Mouse (Mus musculus): Measurements from ENCODE around the gene Ap1b1. TPM values are rescaled to one million over a fixed set of nuclear protein-coding genes. Genes with fewer than 3 reads are reported as not detected.

The Ap1b1 gene
- polyA plus RNA-seq, 1 experiment from 2014 or later: 70.3 TPM

DNA sequence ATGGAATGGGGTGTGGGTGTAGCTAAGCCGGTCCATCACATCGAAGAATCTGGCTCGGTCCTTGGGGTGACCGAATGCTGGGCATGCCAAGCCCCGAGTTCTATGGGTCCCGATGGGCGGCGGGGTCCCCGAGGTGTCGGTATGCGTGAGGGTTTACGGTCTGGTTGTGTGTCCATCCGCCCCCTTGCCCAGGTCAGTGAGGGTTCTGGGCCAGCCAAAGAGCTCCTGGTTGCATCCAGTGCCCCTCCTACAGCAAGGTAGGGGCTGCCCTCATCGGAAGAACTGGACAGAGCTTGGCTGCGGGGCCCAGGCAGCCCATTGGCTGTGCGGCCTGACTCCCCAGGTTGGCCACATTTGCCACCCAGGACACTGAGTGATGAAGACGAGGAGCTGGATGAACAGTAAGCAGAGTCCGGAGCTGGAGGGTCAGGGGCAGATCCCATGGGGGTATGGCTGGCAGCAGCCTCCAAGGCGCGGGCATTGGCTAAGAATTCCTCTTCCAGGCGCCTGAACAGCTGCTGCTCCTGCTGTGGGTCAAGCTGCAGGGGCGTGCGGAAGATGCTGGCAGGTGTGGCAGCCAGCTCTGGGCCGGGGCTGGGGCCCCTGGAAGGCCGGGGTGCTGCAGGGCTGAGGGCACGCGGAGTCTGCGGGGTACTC is 74.3 kb downstream of the Ap1b1 start:
- no peaks in the 10 kb centered on the region for H3K36me3 ChIP-seq
- no peaks in the 10 kb centered on the region for H3K9me3 ChIP-seq
- H3K4me3 ChIP-seq: peak overlapping the region; percentile 51
- peaks cover 91% of the 10 kb centered on the region for H3K27me3 ChIP-seq (ENCODE audit: insufficient read depth, poor library complexity, severe bottlenecking)
- H3K4me1 ChIP-seq (replicated peaks): peaks cover 89% of the 10 kb centered on the region
- H3K27ac ChIP-seq: 0 out of 2 replicates have a peak overlapping the region, but pooled peaks have one; percentile 17
- WGBS: 43% methylated on average over 28 of the region's 28 CpGs
- peak; percentile 59 for DNase-seq (ENCODE audit: low spot score)

DNA sequence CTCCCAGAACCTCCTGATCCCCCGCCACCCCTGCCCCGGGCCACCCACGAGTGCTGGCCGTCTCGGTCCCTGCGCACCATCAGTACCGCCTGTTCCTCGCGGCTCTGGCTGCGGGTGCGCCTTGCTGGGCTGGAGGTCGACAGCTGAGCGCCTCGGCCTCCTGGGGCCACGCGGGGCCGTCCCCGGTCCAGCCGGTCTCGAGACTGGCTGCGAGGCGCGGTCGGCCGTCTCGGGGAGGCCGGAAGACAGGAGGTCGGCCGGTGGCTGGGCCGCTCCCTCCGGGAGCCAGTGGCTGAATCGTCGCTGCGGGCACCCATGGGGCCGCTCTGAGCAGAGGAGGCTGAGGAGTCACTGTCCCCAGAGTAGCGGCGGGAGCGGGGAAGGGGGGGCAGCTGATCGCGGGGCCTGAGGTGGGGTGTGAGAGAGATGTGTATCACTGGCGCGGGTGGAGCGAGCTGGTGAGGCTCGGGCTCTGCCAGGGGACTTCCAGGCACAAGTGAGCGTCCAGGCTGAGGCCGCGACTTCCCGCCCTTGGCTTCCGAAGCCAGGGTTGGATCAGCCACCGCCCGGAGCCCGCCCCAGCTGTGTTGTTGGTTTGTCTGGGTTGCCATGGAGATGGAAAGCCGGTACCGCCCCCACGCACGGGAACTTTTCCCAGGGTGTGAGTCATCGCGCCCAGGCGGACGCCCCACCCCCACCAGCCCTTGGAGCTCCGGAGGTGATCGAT is 75.0 kb downstream of the Ap1b1 start:
- Histone ChIP-seq H3K27me3 (ENCODE audit: insufficient read depth, poor library complexity, severe bottlenecking) (peaks cover 84% of the 10 kb centered on the region), H3K9me3 (no peaks in the 10 kb centered on the region), H3K27ac (peak overlapping the region; percentile 76), H3K36me3 (no peaks in the 10 kb centered on the region), H3K4me1 (replicated peaks) (peaks cover 82% of the 10 kb centered on the region), H3K4me3 (peak overlapping the region; percentile 51)
- 1% methylated on average over 62 of the region's 62 CpGs for WGBS
- peak; percentile 87 for DNase-seq (ENCODE audit: low spot score)

DNA sequence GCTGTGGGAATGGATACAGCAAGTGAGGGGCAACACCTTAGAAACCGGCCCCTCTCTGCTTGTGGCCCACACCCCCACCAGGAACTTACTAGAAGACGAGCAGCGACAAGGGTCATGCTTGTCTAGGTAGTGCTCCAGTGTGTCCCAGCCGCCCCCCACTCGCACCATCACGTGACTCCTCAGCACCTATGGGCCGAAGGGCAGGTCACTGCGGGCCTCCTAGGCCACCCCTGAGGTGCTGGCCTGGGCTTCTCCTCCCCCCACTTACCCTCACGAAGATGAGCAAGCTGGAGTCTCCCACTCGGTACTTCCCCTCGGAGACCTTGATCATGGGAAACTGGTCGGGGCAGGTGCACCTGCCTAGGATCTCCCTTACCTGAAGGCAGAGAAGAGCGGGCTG is 75.7 kb downstream of the Ap1b1 start:
- WGBS: 10% methylated on average over 13 of the region's 13 CpGs
- H3K4me1 ChIP-seq (replicated peaks): peaks cover 75% of the 10 kb centered on the region
- peak overlapping the region; percentile 51 for H3K4me3 ChIP-seq
- H3K9me3 ChIP-seq: no peaks in the 10 kb centered on the region
- H3K36me3 ChIP-seq: peaks cover under 1% of the 10 kb centered on the region; the same call in 1 of the 2 replicates
- peak; percentile 20 for DNase-seq (ENCODE audit: low spot score)
- H3K27ac ChIP-seq: peak overlapping the region; percentile 76; the same call in 1 of the 2 replicates
- H3K27me3 ChIP-seq (ENCODE audit: insufficient read depth, poor library complexity, severe bottlenecking): peaks cover 76% of the 10 kb centered on the region

DNA sequence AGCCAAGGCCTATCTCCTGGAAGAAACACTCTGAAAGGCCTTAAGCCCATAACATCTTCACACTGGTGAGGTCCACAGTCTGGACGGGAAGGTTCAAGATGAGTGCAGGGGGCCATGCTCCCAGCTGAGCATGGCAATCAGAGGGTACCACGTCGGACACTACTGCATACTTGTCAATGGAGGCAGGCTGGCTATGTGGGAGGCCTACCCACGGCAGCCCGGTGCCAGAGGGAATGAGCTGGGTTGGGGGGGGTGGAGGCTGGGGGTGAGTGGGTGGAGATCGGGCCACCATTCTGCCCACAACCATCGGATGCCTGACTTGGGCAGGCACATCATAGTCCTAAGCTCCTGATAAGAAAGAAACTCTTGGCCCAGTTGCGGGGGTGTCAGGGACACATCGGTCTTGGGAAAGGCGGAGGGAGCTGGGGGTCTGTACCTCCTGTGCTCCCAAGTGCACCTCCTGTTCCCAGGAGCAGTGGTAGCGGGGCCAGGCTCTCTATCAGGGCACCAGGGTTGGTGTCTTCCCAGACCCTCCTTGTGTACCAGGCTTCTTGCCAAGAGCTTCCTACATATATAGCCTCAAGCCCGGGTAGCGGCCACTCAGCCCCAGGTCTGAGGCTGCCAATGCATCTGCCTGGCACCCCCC is 76.4 kb downstream of the Ap1b1 start:
- 60% methylated on average over 13 of the region's 13 CpGs for WGBS
- Histone ChIP-seq H3K27me3 (ENCODE audit: insufficient read depth, poor library complexity, severe bottlenecking) (peaks cover 70% of the 10 kb centered on the region), H3K9me3 (no peaks in the 10 kb centered on the region), H3K4me1 (replicated peaks) (peaks cover 68% of the 10 kb centered on the region), H3K27ac (no peak overlapping the region), H3K4me3 (peak overlapping the region; percentile 51; the same call in 1 of the 2 replicates), H3K36me3 (peaks cover 7% of the 10 kb centered on the region)
- no peak for DNase-seq (ENCODE audit: low spot score)

DNA sequence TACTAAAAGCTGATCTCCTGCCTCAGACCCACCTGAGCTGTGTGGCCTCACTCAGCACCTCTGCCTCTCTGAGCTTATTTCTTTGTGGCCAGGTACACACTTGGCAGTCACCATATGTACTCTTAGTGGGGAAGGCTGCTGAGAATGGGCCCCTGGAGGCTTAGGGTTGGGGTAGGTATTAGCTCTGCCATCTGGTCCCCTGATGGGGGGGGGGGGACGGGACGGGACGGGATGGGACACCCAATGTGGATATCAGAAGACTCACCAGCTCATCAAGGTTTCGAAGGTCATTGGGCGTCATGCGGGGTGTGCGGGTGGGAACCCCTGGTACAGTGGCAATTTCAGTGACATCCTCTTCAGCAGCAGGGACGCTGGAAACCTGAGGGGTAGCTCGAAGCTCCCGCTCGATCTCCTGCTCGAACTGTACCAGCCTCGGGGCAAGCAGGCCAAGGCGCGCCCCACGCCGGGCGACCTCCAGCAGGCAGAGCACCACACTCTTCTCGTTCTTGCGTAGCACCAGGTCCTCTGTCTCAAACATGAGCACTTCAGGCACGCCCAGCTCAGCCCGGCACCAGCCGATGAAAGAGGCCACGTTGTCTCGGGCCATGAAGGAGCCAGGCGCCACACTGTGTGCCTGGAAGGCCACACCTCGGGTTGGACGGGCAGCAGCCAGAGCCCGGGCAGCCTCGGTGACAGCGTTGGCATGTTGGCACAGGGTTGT is 77.1 kb downstream of the Ap1b1 start:
- Histone ChIP-seq H3K27me3 (ENCODE audit: insufficient read depth, poor library complexity, severe bottlenecking) (peaks cover 62% of the 10 kb centered on the region), H3K9me3 (no peaks in the 10 kb centered on the region), H3K36me3 (peaks cover 14% of the 10 kb centered on the region), H3K27ac (0 out of 2 replicates have a peak overlapping the region, but pooled peaks have one; percentile 16), H3K4me1 (replicated peaks) (peaks cover 63% of the 10 kb centered on the region), H3K4me3 (peak overlapping the region; percentile 69)
- peak; percentile 8 for DNase-seq (ENCODE audit: low spot score)
- 49% methylated on average over 31 of the region's 31 CpGs for WGBS

DNA sequence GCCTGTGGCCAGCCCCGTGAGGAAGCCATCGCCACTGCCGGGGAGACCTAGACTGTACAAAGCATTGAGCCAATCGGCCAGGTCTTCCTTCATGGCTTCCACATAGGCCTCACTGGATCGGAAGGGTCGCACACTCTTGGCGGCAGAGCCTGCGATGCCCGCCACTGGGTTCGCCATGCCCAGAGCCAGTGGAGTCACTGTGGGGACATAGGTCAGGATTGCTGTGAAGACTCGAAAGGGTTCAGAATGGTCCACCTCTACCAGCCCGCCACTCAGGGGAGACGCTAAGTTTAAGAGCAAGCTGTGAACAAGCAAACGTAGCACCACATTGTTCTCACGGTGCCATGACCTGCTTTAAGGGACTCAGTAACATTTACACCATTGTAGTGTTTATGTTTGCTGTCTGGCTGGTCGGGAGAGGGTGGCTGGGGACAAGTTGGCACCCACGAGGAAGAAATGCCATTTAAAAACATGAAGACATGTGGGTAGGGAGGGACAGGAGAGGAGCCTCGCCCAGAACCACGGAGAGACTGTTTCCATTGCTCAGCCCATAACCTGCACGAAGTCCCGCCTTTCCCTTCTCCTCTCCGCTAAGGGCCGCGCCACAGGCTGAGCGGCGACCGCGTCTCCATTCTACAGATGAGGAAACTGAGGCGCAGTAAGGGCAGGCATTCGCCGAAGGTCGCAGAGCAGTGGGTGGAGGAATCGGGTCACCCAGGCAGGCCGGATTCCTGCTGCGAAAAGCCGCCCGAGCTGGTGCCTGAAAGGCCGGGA is 77.8 kb downstream of the Ap1b1 start:
- DNase-seq (ENCODE audit: low spot score): peak; percentile 23

DNA sequence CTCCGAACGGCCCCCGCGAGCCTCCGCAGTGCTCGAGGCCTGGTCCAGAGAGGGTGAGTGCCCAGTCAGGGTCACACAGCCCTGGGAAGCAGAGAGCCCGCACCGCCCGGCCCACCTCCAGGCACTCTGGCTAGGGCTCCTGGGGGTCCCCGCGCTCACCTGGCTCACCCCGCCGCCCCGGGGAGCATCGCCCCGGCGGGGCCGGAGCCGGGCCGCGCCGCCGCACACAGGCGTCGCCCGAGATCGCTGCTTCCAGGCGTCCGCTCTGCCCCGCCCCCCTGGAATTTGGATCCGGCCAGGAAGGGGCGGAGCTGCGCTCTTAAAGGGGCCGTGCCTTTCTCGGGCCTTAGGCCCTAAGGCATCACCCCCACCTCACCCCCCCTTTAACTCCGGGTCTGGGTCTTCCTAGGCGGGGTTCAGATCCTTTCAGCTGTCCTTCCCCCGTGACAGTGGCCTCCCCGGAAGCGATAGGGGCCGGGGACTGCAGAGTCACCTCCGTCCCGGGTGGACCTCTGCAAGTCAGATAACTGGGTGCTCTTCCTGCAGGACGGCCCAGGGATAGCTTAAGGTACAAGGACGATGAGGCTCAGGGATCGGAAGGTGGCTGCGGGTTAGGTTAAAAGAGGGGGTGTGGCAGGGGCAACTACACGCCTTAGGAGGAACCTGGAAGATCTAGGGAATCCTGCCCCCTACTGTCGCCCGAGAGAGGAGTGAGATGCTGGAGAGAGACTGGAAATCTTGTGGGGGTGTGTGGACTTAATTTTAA is 78.6 kb downstream of the Ap1b1 start, which contains the start of gene Gas2l1:
Gas2l1 (minus strand) TSS at position 272 of the 766 bp plus-strand sequence.
- DNase-seq (ENCODE audit: low spot score): peak; percentile 90
- H3K36me3 ChIP-seq: peaks cover 29% of the 10 kb centered on the region
- peaks cover 47% of the 10 kb centered on the region for H3K27me3 ChIP-seq (ENCODE audit: insufficient read depth, poor library complexity, severe bottlenecking)
- peaks cover 50% of the 10 kb centered on the region for H3K4me1 ChIP-seq (replicated peaks)
- H3K9me3 ChIP-seq: no peaks in the 10 kb centered on the region
- WGBS: under 1% methylated on average over 50 of the region's 50 CpGs
- H3K4me3 ChIP-seq: peak within 1 kb of the TSS; percentile 69
- H3K27ac ChIP-seq: peak within 1 kb of the TSS; percentile 87

More for the DNA sequence above, 77.8 kb downstream of the Ap1b1 start:
- Histone ChIP-seq H3K36me3 (peaks cover 22% of the 10 kb centered on the region), H3K4me1 (replicated peaks) (peaks cover 55% of the 10 kb centered on the region), H3K27me3 (ENCODE audit: insufficient read depth, poor library complexity, severe bottlenecking) (peaks cover 55% of the 10 kb centered on the region), H3K9me3 (no peaks in the 10 kb centered on the region), H3K4me3 (peak overlapping the region; percentile 69), H3K27ac (peak overlapping the region; percentile 87)
- WGBS: 15% methylated on average over 38 of the region's 38 CpGs

DNA sequence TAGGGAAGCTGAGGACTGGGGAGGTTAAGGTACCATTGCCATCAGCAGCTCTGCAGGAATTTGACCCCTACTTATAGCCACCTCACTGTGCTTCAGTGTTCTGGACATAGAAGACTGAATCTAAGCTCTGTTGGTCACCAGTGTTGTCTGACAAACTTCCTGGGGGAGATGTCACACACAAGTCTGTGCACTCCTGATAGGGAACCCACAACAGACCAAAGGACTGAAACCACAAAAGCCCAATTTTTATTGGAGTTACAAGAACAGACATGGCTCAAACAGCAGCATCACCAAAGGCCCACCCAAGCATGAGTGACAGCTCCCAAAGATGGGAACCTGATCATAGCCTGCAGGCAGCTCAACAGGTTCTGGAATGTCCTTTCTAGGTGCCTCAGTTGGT is 80.4 kb downstream of the Ap1b1 start:
- H3K4me3 ChIP-seq: no peak overlapping the region
- peaks cover 29% of the 10 kb centered on the region for H3K27me3 ChIP-seq (ENCODE audit: insufficient read depth, poor library complexity, severe bottlenecking)
- DNase-seq (ENCODE audit: low spot score): no peak
- peaks cover 48% of the 10 kb centered on the region for H3K36me3 ChIP-seq
- peaks cover 34% of the 10 kb centered on the region for H3K4me1 ChIP-seq (replicated peaks)
- H3K9me3 ChIP-seq: no peaks in the 10 kb centered on the region
- no peak overlapping the region for H3K27ac ChIP-seq

DNA sequence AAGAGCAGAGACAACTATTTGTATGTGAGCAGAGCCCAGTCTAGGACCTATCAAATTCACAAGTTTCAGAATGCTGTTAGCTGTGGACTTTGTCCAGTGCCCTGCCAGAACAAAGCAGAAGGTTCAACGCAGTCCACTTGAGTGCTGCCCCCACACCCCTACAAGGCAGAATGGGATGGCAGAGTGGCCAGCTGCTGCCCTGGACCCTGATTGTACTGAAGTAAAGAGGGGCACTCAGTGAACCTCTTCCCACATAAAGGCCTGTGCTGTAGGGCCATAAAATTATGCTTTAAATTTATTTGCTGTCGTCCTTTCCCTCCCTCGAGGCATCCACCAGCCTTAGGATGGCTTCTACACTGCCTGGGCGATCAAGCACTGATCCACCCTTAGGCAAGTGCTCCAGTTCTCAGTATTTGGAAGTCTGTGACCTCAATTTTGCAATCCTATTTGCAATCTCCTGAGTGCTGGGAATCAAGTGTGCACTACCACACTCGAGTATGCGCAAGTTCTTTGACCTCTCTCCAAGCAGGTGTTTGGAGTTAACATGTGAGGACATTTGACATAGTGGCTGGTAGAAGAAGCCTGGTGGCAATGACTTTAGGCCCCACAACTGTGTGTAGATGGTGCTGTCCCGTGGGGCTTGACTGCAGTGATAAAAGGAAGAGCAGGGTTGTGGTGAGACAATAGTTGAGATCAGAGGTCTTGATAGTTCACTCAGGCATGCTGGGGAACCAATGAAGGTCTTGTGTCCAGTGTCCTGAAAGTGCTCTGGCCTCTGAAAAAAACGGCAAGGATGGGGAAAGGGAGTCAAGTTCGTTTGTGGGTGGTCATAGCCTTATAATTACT is 81.7 kb downstream of the Ap1b1 start:
- 85% methylated on average over 9 of the region's 9 CpGs for WGBS
- peaks cover 60% of the 10 kb centered on the region for H3K36me3 ChIP-seq
- H3K4me3 ChIP-seq: no peak overlapping the region
- H3K27me3 ChIP-seq (ENCODE audit: insufficient read depth, poor library complexity, severe bottlenecking): peaks cover 16% of the 10 kb centered on the region
- DNase-seq (ENCODE audit: low spot score): no peak
- peaks cover 21% of the 10 kb centered on the region for H3K4me1 ChIP-seq (replicated peaks)
- no peaks in the 10 kb centered on the region for H3K9me3 ChIP-seq
- H3K27ac ChIP-seq: no peak overlapping the region

DNA sequence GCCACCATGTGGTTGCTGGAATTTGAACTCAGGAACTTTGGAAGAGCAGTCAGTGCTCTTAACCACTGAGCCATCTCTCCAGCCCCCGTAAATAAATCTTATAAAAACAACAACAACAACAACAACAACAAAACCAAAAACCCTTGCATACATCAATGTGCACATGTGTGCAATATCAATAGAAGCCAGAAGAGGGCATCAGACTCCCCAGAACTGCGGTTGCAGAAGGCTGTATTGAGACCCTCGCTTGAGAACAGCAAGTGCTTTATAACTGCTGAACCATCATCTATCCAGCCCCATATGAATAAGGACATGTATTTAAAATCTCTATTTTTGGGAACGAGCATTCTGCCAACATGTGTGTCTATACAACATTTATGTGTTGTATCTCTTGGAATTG is 88.3 kb downstream of the Ap1b1 start:
- H3K36me3 ChIP-seq: peaks cover 92% of the 10 kb centered on the region
- no peak for DNase-seq (ENCODE audit: low spot score)
- no peaks in the 10 kb centered on the region for H3K27me3 ChIP-seq (ENCODE audit: insufficient read depth, poor library complexity, severe bottlenecking)
- H3K4me3 ChIP-seq: no peak overlapping the region
- no peak overlapping the region for H3K27ac ChIP-seq
- H3K9me3 ChIP-seq: no peaks in the 10 kb centered on the region
- H3K4me1 ChIP-seq (replicated peaks): no peaks in the 10 kb centered on the region
- WGBS: 76% methylated on average over 4 of the region's 4 CpGs

DNA sequence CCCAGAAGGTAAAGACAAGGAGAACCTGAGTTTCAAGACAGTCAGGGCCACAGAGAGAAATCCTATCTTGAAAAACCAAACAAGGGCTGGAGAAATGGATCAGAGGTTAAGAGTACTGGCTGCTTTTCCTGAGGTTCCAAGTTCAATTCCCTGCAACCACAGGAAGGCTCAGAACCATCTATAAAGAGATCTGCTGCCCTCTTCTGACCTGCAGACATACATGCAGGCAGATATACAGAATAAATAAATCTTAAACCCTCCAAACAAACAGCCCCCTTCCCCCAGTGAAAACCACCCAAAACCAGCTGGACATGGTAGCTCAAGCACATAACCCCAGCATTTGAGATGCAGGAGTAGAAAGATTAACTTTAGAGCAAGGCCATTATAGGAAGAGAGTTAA is 89.1 kb downstream of the Ap1b1 start:
- Histone ChIP-seq H3K36me3 (peaks cover 92% of the 10 kb centered on the region), H3K4me3 (no peak overlapping the region)
- no peak for DNase-seq (ENCODE audit: low spot score)

More for the DNA sequence above, 89.1 kb downstream of the Ap1b1 start:
- Histone ChIP-seq H3K27me3 (ENCODE audit: insufficient read depth, poor library complexity, severe bottlenecking) (no peaks in the 10 kb centered on the region), H3K27ac (no peak overlapping the region), H3K9me3 (no peaks in the 10 kb centered on the region), H3K4me1 (replicated peaks) (no peaks in the 10 kb centered on the region)

Measured in hindbrain, embryonic 10.5 days (tissue).